Mouse (Mus musculus) frontal cortex, postnatal 14 days (tissue): ENCODE data around the gene Gm49721.
"Not testable (repeated sequence)": the region's sequence is repeated elsewhere in the genome, so short reads cannot be mapped to it uniquely, and the experiment has no call there.

Source experiments
- DNase-seq, 2 experiments: peaks; one replicate each; pipeline ENCODE4 v3.0.0; 2022; ENCODE audit warnings: low spot score in 2 of 2

The Gm49721 gene

GRCm38 (mm10) chr17:6980144-6980543 is 1.4 kb downstream of the Gm49721 start:
- not testable (repeated sequence) for DNase-seq

- not testable (repeated sequence) for DNase-seq
These were observed 7.4 kb downstream of the Gm49721 start for GRCm38 (mm10) chr17:6986118-6986517.

GRCm38 (mm10) chr17:6995504-6995903 is 16.8 kb downstream of the Gm49721 start:
- DNase-seq, result not testable (repeated sequence)

DNA sequence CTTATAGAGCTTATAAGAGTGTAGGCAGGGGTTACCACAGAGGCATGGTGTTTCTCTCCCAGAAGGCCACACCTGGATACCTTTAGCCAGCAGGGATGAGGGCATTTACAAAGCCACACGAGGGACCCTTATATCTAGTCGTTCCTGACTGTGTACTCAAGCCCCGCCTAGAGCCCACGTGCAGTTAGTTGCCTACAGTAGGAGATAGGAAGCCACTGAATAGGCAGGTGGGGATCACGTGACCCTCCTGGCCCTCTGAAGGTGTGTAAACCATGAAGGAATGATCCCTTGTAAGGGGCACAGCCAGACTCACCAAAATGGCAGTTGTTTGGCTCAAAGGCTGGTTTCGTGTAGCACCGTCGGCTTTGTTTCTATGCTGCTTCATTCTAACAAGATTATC is 18.1 kb downstream of the Gm49721 start:
- not testable (repeated sequence) for DNase-seq

GRCm38 (mm10) chr17:6997778-6998490 is 19.2 kb downstream of the Gm49721 start:
- DNase-seq, result not testable (repeated sequence)

- not testable (repeated sequence) for DNase-seq
These were observed 23.3 kb downstream of the Gm49721 start for GRCm38 (mm10) chr17:7001790-7002585.

- not testable (repeated sequence) for DNase-seq
These were observed 24.7 kb downstream of the Gm49721 start for GRCm38 (mm10) chr17:7003392-7003791.

DNA sequence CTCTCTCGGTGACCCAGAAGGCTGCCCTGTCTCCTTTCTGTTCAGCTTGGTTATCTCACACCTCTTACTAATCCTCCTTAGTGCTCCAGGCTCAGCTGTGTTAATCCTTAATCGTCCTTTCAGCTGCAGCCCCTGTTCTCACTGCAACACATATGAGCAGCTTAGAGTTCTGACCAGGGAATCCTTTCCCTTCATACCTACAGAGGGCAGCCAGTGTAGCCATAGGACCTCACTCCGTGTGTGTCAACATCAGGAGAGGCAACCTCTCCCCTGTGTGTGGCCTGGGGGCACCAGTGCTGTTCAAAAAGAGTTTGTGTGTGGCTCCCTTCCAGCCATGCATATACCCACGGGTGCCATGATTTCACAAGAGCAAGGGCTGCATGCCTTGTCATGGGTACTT is 26.9 kb downstream of the Gm49721 start:
- not testable (repeated sequence) for DNase-seq

DNA sequence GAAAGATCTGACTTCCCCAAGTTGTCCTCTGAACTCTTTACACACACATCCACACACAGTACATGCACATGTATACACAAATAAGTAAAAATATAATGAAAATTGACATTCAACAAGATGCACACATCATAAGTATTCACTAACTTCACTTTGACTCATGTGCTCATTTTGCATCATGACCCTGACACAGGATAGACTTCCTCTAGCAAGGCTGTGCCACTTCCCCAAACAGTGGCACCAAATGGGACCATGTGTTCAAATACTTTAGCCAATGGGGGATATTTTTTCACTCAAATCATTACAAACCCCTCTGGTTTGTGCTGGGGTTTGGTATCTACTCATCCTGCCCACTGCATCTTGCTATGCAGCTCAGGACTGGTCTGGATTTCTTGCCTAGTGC is 30.2 kb downstream of the Gm49721 start:
- not testable (repeated sequence) for DNase-seq

- not testable (repeated sequence) for DNase-seq
These were observed 30.7 kb downstream of the Gm49721 start for GRCm38 (mm10) chr17:7009440-7009839.

DNA sequence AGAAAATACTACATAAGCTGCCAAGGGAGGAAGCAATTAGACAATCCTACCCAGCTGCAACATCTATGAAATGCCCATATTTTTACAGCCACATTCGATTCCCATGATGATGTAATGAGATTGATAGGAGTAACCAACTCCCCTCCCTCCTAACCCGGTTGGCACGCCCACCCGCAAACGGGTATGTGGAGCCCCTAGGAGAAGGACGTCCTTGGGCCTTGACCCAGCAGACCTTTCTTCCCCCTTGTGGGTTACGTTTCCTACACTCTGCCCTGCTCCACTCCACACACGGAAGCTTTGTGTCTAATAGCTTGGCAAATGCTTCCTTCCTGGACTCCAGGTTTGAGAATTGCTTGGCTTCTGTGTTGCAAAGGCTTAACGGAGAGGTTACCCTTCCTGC is 31.2 kb downstream of the Gm49721 start:
- not testable (repeated sequence) for DNase-seq

DNA sequence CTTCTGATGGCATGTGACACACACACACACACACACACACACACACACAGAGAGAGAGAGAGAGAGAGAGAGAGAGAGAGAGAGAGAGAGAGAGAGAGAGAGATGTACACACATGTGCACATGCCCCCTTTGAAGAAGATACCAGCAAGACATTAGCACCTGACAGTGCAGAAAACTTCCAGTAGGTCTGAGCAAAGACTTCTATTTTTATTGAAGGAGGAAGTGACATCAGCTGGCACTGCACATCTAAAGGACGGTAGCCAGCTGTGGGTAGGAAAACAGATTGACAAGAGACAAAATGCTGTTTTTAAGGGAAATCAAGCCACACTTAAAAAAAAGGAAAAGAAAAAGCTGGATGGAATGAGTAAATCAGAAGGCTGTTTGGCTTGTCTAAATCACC is 35.5 kb downstream of the Gm49721 start:
- DNase-seq, result not testable (repeated sequence)

DNA sequence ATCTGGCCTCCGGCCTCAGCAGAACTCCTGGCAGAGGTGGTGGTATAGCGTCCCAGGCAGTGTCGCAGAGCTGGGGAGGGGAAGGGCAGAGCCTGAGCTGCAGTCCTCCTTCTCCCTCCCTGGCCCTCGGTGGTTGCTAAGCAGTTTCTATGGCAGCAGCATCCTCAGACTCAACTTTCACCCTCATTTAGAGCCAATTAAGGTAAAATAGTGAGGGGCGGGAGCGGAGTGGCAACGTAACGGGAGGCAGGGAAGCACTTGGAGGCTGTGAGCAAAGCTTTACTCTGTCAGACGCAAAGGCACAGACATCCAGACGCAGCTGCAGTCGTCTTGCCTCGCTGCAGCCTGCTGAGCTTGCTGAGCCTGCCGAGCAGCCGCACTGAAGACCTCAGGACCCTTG is 46.6 kb downstream of the Gm49721 start, which contains the start of gene Gm1604a:
Gm1604a (plus strand) TSS at position 312 of the 400 bp plus-strand sequence.
- DNase-seq, result peak; percentile 26 to 47

- not testable (repeated sequence) for DNase-seq
These were observed 47.2 kb downstream of the Gm49721 start for GRCm38 (mm10) chr17:7025764-7026346.

DNA sequence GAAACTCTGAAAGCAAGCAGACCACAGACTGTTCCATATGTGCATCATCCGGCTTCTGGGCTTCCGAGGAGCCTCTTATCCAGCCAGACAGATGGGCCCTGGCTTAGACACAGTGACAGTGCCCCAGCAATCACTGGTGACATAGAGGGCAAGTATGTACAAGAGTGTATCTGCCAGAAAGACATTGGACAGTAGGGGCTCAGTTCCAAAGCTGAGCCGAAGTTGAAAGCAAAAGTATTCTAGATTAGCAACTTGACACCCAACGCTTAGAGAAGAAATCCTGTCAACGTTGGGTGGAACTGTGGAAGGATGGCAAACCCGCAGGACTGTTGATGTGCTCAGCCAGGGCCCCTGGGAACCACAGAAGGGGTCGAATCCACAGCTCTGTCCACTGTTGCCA is 51.5 kb downstream of the Gm49721 start:
- not testable (repeated sequence) for DNase-seq

- DNase-seq, result not testable (repeated sequence)
These were observed 52.0 kb downstream of the Gm49721 start for GRCm38 (mm10) chr17:7030622-7031174.

GRCm38 (mm10) chr17:7033192-7034166 is 54.8 kb downstream of the Gm49721 start:
- not testable (repeated sequence) for DNase-seq

DNA sequence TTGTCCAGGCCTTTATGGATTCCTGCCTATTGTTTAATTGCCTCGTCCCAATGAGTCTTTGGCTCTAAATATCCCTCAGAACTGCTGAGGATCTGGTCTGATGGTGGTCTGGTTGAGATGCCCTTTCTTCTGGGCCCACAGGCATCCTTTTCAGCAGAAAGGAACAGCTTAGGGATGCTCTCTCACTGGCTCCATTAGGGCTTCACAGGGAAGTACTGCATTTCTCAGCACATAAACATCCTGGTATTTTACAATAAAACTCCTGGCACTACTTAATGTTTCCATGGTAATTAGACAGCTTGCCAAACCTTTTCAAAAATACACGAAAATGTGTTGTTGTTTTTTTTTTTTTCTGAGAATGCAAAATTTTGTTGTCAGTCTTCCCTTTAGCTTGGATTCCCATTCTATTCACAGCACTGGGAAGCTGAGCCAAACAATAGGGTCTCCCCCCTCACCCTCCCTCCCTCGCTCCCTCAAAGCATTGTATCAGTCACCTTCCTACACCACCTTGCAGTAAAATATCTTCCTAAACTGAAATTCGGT is 90.4 kb downstream of the Gm49721 start:
- not testable (repeated sequence) for DNase-seq

GRCm38 (mm10) chr17:7069561-7070240 is 91.0 kb downstream of the Gm49721 start:
- not testable (repeated sequence) for DNase-seq

DNA sequence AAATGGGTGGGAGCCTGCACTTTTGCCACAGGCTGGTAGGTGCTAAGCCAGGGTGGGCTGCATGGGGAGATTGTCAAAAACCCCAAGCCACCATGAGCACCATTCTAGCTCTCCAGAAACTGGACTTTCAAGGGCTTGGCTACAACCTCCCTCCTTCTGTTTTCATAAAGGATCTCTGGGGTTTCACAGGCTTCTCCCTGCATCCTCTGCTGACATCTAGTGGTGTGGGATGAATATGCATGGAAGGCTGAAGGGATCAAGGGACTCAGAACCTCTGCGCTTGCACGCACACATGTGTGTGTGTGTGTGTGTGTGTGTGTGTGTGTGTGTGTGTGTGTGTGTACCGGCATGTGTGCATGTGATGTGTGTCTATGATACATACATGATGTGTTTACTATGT is 95.8 kb downstream of the Gm49721 start:
- DNase-seq, result not testable (repeated sequence)
